Mouse (Mus musculus): ENCODE results near the gene Ap1s2.

Ap1s2 gene

DNA sequence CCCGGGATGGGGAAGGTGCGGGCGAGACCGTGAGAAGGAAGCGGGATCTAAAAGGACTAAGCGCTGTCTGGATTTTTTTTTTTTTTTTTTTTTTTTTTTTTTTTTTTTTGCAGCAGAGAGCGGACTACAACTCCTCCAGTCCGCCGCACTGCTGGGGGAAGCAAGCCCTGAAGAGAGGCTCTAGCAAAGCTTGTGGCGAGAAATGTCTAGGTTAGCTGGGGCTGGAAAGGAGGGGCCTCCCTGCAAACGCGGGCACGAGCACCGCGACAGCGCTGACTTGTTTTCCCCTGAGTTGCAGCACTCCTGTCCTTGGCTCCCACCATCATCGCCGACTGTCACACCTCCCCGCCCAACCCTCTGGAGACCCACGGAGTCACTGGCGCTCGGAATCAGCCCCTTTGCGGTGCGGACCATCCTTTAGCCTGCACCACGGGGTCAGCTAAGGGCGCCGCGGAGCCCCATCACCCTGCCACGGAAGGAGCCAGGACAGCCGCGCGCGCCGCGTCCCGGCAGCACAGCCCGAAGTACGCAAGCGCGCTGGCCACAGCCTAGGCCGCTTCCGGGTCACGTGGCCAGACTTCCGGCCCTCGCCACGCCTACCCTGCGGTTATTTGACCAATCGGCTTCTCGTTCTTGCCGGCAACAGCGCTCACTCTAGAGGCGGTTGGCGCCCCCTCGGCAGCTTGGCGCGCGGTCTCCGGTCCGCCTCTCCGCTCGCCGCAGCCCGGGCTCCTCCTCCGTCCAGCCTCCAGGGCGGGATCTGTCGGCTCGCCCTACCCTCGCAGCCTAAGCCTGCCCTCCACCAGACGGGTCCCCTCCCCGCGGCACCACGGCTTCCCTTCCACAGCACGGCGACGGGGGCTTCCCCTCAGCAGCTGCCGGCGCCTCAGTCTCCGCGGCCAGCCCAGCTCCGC is at the start of gene Ap1s2:
Gene Ap1s2, plus strand, starts transcription at position 681 of the 914 bp plus-strand sequence.
- peak; percentile 76 for DNase-seq (ENCODE audit: low spot score)

DNA sequence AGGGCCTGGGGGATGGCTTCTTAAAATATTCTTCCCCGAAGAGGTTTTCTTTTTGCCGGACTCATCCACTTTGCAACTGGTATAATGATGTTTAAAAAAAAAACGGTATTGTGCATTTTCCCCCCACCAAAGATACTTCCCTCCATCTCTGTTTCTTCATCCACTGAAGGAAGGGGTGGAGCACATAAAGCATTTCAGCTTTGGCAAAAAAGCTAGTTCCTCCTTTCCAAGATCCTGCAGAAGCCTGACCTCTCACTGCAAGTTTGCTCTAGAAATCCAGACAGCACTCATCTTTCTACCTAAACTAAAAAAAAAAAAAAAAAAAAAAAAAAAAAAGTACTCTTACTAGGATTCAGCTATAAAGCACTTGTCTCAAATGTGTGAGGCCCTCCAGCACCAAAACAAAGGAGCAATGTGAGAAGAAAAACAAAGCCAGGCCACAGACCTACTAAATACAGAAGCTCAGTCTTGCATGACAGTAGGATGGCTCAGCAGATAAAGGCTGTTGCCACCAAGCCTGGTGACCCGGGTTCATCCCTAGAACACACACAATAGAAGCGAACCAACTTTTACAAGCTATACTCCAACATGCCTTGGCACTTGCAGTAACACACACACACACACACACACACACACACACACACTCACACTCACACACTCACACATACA is 41.0 kb upstream of the Ap1s2 start:
- no peak for DNase-seq (ENCODE audit: low spot score)

DNA sequence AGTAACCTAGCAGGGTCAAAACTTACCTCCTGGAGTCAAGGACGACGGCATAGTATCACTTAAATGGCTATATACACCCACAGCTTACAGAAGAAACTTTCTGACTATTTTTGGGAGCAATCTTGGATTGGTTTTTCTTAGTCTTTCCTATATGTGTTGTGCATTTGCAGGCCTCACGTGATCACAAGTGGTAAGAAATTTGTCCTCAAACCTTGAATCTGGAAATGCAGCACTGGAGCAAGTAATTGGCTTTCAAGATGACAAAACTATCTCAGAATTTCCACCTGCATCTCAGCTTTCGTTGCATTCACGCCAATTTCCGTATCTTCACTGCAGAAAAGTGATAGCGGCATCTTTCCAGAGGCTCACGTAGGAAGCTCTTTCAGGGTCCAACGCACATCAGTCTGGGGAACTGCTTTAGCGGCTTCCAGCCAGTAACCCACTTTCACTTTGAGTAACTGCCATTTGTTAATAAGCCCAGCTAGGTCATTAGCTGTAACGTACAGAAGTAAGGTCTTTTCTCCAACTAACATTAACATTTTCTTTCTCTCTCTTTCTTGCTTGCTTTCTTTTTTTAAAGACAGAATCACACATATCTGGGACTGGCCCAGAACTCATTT is 40.0 kb upstream of the Ap1s2 start:
- no peak for DNase-seq (ENCODE audit: low spot score)

DNA sequence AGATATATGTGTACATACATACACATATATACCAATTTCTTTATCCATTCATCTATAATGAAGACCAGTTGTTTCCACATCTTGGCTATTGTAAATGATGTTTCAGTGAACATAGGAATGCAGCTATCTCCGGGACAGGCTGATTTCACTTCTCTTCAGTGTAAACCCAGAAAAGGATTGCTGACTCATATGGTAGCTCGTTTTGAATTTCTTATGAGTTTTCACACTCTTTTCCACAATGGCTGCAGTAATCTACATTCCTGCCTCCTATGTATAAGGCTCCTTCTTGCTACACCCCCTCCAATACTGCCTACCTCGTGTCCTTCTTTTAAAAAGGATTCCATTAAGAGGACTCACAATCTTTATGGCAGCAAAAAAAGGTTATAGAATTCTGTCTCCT is 32.9 kb upstream of the Ap1s2 start:
- DNase-seq (ENCODE audit: low spot score) = no peak

DNA sequence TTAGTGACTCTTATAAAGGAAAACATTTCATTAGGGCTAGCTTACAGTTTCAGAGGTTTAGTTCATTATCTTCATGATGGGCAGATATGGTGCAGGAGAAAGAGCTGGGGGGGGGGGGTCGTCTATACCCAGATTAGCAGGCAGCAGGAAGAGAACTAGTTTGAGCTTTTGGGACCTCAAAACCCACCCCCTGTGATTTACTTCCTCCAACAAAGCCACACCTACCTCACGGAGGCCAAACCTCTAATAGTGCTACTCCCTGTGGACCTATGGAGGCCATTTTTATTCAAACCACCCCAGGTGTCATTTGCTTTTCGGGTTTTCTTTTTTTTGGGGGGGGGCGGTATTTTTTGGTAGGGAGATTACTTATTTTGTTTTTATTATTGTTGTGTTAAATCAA is 32.2 kb upstream of the Ap1s2 start:
- DNase-seq (ENCODE audit: low spot score) = no peak

DNA sequence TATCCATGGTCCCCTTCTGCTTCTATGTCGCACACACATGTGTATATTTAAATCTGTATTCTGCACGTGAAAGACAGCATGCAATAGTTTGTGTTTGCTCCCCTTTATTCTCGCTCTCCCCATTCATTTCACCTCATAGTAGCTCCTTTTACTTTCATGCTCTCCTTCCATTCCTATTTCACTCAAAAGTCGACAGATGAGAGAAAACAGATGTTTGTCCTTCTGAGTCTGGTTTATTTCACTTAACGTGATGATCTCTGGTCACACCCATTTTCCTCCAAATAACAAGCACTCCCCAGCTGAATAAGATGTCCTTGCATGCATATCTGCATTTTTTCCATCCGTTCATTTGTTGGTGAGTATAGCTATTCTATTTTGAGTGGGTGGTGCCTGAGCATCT is 29.8 kb upstream of the Ap1s2 start:
- no peak for DNase-seq (ENCODE audit: low spot score)

DNA sequence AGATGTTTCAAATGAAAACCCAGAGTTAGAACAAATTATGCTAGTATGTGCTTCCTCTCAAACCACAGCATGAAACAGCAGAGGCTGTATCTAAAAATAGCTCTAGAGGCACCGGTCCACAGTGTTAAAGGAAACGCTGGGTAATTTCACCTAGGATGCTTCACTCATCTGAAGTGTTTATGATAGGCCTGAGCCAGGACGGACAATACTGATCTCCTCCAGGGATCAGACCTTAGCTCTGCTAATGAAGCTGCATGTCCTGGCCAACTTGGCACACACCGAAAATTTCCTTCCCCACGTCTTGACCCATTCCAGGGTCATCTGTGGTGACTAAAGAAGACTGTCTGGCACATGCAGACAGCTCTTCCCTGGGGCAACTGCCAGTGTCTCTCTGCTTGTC is 29.4 kb upstream of the Ap1s2 start:
- no peak for DNase-seq (ENCODE audit: low spot score)

DNA sequence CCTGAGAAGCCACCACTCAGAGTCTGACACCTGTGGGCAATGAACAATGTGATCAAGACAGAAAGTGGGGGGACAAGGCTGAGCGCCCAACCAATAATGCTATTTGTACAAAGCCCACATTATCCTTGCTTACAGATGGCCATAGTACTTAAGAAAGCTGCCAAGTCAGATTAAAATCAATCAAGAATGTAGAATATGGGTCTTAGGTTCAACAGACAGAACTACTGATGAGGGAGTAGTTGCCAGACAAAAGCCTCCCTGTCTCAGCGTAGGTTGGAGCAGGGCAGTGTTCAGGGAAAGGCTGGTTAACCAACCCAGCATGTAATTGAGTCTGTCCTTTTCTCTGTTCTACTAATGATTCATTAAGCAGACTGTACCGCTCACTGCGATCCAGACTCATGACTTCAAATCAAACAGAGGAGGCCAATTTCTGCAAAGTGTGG is 23.3 kb upstream of the Ap1s2 start:
- no peak for DNase-seq (ENCODE audit: low spot score)

DNA sequence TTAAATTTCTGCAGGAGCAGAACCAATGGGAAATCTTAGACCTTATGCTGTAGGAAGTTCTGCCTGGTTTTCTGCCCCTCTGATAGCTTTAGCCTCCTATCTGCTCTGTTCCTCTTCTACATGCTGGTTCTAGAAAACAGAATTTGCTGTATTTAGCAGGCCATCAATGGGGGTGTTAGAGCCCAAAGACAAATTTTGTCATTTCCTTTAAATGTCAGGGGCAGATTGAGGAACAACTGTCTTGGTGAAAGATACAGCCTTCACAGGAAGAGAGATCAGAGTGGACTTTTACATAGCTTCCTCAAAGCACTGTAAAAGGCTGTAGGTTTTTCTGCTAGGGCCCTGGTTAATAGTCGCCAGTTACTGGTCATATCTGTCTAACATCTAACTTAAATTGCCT is 11.5 kb upstream of the Ap1s2 start:
- no peak for DNase-seq (ENCODE audit: low spot score)

DNA sequence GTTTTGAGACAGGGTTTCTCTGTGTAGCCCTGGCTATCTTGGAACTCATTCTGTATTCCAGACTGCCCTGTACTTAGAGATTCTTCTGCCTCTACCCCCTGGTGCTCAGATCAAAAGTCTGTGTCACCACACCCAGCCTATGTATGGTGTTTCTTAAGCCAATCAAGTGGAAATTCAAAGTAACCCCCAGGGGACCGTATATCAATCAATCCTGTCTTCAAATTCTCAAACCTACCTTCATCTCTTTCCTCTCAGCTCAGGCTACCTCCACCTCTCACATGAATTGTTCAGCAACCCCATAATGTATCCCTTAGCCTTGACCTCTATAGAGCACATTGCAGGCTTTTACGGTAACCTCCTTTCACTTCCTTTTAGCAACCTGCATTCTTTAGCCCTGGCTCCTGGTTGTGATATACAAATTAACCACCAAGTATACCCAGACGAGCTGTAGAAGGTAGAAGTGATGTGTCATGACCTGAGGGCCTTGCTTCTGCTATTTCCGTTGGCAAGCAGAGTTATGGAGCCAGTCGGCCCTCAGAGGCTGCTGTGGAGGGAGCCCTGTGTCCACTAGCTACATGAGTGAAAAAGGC is 9.3 kb upstream of the Ap1s2 start:
- no peak for DNase-seq (ENCODE audit: low spot score)

DNA sequence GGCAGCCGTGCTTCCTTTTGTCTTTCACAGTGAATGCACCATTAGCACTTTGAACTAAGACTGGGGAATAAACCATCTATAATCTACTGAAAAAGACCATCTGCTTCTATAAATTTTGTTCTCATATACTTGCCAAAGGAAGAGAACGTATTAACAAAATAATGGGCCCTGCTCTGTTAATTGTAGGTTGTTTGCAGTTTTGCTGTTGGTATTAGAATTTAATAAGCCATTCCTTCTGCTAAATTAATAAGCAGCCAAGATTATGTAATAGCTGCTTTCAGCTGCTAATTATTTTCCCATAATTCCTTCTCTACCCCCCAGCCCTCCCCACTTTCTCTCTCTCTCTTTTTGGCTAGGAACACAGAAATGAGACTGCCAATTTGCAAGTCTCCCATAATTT is 2.0 kb upstream of the Ap1s2 start:
- DNase-seq (ENCODE audit: low spot score) = no peak

DNA sequence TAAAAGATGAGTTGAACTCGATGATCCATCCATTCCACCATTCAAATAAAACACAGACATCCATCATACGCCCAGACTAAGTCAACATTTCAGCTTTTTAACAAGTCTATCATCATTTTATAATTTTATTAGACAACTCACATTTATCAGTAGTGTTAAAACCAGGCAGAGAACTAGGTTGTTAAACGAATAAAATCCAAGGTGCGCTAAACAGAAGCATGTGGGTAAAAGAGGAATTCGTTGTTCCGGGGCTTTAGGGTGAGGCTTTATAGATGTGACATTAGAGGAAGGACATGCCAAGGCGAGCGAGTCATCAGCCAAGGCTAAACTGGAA is 847 bp upstream of the Ap1s2 start:
- no peak for DNase-seq (ENCODE audit: low spot score)

DNA sequence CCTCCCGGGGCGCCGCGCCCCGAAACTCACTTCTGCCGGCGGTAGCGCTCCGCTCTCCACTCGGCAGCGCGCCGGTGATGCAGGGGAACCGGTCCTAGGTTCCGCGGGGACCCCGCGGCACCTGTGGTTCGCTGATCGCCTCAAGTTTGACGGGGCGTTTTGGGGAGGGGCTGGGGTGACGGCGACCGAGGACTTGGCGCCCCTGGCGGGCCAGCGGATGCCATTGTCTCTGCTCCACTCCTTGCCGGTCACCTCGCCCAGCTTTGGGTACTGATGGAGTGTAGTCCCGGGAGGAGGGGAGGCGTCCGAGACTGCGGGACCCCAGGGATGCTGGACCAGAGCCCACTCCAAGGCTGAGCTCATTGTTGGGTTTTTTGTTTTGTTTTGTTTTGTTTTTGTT is 564 bp downstream of the Ap1s2 start:
- peak; percentile 17 for DNase-seq (ENCODE audit: low spot score)

DNA sequence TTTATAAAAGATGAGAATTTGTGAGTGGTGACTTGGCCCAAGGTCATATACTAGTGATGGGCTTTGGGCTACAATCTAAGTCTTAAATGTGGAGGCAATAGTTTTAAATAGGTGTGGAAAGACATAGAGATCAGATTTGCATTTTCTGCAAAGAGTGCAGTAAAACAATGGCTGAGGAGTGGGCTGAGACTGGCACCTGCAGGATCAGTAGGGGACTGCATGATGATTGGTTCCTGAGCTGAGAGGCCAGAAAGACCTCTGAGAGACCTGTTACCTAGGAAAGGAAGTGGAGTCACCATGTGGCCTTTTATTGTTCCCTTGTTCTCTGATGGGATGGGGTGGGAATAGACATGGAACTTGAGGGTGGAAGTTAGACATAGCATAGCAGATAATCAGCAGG is 4.0 kb downstream of the Ap1s2 start:
- no peak for DNase-seq (ENCODE audit: low spot score)

DNA sequence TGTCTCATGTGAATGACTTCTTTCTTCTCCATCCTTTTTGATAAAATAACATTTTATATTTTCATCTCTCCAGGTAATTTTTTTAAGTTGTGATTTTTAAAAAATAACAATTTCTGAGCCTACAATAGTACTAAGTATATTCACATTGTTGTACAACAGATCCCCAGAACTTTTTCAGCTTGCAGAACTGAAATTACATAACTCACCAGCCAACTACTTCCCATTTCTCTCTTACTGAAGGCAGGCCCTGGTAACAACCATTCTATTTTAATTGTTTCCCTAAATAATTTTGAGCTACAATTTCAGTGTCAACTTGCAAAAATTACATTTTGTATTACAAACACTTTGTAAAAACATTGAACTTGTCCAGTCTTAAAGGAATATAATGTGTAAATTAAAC is 20.7 kb downstream of the Ap1s2 start:
- DNase-seq (ENCODE audit: low spot score) = no peak

DNA sequence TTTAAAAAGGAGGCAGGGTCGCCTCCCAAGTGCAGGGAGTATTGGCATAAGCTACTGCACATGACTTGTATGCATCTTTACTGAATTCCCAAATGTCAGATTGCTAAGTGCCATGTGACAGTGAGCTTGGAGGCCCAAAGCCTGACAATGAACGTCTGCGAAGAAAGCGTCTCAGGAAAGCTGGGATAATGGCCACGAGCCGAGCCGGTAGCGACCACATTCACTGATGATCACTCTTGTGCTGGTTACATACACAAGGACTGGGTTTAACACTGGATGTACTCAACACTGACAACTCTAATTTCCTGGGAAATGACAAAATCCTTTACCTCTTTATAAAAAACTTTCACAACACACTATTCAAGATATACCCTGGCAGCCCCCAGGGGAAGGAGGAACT is 25.9 kb downstream of the Ap1s2 start:
- no peak for DNase-seq (ENCODE audit: low spot score)

DNA sequence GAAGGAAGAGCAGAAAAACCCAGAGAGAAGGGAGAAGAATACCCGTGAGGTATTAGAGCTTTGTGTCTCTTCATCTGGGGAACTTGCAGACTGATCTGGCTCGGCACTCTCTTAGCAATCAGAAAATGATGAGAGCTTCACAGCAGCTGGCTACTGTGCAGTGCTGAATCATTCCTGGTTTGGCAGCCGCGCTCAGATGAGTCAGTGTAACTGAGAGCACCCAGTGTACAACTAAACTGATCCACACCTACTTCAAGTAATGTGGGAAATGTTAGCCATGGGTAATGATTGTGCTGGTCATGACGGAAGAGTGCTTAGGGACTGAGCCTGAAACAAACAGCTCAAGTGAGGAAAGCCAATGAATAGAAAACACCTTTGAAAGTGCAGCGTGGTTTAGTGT is 29.8 kb downstream of the Ap1s2 start:
- no peak for DNase-seq (ENCODE audit: low spot score)

DNA sequence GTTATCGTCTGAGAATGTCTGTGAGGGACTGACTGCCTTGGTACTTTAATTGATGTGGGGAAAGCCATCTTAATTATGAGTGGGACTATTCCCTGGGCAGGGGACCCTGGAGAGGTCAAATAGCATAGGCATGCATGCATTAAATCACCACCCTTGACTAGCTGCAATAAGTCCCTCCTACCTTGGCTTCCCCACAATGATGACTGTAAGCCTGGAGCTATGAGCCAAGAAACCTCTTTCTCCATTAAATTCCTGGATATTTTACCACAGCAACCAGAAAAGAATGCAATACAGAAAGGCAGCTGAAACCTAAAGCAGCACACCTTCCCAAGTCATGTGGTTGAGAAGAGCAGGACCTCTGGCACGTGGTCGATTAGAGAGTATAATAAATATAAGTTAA is 35.6 kb downstream of the Ap1s2 start:
- no peak for DNase-seq (ENCODE audit: low spot score)

DNA sequence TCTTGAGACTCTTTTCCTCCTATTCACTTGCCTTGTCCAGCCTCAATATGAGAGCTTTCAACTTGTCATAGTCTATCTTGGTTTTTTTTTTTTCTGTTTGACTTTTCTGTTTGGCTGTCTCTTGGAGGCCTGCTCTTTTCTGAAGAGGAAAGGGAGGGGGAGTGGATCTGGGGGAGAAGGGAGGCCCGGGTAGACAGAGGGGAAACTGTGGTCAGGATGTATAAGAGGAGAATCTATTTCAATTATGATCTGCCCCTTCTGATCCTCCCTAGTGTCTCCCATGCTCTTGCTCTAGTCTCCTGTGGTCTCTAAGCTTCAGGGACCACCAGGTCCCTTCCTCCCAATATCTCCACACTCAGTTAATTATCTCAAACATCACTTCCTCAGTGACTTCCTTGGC is 42.8 kb downstream of the Ap1s2 start:
- DNase-seq (ENCODE audit: low spot score) = no peak

DNA sequence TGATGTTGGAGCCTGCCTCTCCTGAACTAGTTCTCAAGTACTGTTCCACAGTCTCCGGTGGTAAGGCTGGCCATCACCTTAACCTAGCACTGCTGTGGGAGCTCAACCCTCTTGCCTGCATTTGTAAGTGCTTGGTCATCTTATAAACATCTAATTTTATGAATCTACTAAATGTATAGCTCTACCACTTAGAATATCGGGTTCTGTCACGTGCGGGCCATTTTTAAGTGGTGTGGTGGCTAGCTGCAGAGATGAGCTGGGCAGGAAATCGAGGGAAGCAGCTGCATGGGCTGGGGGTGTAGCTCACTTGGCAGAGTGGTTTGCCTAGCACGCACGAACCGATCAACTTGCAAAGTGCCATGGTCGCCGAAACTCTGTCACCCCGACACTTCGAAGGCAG is 48.6 kb downstream of the Ap1s2 start:
- DNase-seq (ENCODE audit: low spot score) = no peak

DNA sequence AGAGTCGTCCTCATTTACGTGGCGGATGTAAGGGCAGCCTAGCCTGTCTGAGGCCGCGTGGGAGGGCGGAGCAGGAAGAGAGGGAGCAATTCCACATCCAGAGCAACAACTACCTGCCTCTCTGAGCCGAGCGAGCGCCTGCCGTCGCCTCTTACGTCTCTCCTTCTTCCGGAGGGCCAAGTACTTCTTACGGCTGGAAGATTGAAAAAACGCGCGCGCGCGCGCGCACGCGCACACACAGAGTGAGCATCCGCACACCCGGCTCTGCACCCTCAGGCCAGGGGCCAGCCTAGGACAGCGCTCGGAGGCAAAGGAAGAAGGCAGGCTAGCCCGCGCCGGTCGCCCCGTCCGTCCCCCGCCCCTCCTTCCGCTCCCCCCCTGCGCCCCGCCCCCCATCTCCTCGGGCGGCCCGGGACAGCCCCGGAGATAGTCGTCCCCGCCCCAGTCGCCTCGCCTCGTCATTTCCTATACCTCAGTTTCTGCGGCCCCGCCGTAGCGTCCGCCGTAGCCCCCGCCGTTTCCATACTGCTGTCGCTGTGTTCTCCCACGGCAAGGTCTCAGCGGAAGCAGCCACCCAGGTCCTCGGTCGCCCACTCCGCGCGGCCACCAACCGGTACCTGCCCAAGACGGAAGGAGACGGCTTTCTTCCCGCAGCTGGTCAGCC is 49.1 kb downstream of the Ap1s2 start:
- DNase-seq (ENCODE audit: low spot score) = peak; percentile 19

DNA sequence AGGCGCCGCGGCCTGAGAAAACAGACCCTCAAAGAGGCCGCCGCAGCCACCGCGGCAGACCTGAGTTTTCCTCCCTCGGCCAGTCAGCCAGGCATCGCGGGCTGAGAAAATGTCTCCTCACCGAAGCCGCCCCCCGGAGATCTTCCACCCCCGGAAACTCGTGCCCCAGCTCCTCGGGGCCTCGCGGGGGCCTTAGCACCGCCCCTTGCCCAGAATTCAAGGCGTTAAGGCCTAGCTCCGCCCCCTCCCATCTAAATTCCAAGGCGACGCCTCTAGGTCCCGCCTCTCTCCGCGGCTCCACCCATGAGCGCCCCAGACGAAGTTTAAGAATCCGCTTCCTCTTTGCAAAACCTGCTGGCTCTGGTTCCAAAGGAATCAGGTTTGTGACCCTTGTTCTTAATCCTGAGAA is 49.7 kb downstream of the Ap1s2 start, which contains the start of gene Zrsr2:
Gene Zrsr2, minus strand, starts transcription at position 195 of the 409 bp plus-strand sequence.
- peak; percentile 47 for DNase-seq (ENCODE audit: low spot score)
